Mouse (Mus musculus) testis, postnatal 14 days (tissue): ENCODE data around the gene Os9.
A peak's percentile ranks its signal among the peaks of the same experiment; 100 is the strongest.
"Not testable (repeated sequence)": the region's sequence is repeated elsewhere in the genome, so short reads cannot be mapped to it uniquely, and the experiment has no call there.

Source experiments
- DNase-seq: peaks from one replicate; pipeline ENCODE4 v3.0.0; 2021; ENCODE audit warnings: low spot score

Gene Os9

GRCm38 (mm10) chr10:127062503-127062902 lies 58.4 kb downstream of the Os9 start:
- DNase-seq = no peak

DNA sequence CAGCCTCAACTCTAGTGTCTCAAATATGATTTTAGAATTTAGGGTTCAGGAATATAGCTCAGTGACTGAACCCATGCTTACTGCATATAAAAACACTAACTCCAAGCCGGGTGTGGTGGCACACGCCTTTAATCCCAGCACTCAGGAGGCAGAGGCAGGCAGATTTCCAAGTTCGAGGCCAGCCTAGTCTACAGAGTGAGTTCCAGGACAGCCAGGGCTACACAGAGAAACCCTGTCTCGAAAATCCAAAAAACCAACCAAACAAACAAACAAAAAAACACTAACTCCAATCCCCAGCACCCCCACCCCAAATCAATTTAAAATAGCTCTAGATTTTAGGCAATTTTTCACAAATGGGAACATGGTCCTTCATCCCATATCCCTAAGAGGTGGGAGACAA lies 58.8 kb downstream of the Os9 start:
- DNase-seq = not testable (repeated sequence)

DNA sequence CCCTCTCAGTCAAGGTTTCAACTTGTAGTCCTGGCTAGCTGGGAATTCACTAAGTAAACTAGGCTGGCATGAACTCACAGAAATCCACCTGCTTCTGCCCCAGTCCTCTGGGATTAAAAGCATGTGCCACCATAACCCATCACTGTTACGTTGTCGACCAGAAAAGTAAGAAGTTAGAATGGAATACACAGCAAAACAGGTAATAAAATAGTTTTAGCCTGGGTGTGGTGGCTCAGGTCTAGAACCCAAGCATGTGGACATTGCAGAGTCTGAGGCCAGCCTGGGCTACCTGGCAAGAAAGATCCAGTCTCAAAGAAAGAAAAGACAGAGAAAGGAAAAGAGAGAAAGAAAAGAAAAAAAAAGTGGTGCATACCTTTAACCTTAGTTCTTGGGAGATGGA lies 59.4 kb downstream of the Os9 start:
- no peak for DNase-seq

- DNase-seq = no peak
These were observed 59.8 kb downstream of the Os9 start for GRCm38 (mm10) chr10:127061085-127061484.

GRCm38 (mm10) chr10:127059968-127060916 lies 60.7 kb downstream of the Os9 start, which contains the start of gene March9:
March9 (minus strand) TSS chr10:127060184.
- DNase-seq = peak; percentile 81

DNA sequence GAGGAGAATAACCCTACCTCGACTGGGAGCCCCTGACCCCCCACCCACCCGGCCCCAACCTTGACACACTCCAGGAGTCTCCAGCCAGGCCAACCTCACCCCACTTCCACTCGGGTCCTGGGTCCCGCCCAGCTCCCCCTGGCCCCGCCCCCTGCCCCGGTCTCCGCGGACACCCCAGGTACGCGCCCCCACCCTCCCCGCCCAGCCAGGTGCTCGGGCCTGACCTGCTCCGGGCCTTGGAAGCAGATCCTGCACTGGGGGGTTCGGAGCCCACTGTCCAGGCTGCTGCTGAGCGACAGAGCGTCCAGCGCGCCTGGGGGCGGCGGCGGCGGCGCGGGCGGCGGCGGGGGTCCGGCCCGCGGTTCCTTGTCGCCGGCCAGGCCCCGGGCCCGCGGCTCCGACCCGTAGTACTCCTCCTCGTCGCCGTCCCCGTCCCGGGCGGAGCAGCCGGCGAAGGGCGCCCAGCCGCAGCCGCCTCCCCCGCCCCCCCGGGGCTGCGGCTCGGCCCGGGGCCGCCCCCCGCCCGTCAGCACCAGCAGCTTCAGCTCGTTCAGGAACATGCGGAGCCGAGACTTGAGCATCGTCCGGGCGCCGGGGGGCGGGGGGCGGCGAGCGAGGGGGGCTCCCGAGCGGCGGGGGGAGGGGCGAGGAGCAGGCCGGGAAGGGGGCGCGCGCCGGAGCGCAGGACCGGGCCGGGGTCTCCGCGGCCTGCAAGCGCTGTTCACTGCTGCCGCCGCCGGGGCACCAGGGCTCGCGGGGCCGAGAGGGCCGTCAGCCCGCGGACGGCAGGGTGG lies 61.6 kb downstream of the Os9 start:
- DNase-seq = no peak

GRCm38 (mm10) chr10:127058708-127059107 lies 62.2 kb downstream of the Os9 start:
- DNase-seq = no peak

DNA sequence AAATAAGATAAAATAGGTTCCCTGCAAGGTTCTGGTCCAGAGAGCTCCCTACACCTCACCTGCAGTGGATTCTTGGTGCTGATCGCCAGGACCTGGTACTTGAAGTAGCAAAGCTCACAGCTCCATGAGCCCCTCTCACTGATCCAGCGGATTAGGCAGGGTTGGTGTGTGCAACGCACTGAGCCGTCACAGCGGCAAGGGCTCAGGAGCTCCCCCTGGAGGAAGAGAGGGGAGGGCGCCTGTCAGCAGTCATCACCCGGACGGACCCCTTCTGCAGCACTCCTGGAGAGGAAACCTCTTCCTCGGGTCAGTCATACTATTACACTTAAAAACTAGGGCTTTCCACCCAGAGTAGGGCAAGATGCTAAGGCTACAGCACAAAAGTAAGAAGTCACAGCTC lies 62.8 kb downstream of the Os9 start:
- DNase-seq = peak; percentile 68

- DNase-seq = no peak
These were observed 64.4 kb downstream of the Os9 start for GRCm38 (mm10) chr10:127056490-127056889.

DNA sequence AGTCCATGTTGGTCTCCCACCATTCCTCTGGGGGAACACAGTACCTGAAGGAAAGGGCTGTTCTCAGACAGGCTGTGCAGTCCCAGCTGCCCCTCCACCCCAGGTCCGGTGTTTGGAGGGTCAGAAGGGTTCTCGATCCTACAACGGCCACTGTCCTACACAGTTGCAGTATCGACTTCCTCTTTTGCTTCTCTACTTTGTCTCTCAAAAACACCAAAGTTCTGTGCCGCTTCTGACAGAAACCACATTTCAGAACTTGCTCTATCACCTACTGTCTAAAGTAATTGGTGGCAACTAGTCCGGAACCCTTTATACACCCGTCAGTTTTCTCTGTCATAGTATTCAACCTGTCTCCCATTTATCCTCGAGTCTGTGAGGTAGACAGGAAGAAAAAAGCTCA lies 65.5 kb downstream of the Os9 start:
- no peak for DNase-seq

DNA sequence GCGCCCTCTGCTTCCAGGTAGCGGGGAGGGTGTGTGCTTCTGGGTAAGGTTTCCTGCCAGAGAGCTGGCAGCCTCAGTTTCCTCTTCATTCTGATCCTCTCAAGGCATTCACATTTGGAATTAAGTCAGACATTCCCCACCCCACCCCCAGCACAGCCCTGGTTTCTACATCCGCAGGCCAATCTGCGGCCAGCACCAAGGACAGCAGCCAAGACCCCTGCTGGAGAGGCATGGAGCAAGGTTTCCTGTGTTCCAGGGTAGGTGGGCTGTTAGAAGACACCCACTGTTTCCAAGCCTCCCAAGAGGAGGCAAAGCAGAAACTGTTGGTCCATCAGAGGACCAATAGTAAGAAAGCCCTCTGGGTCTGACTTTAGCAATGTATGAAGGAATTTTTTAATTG lies 66.3 kb downstream of the Os9 start:
- no peak for DNase-seq

DNA sequence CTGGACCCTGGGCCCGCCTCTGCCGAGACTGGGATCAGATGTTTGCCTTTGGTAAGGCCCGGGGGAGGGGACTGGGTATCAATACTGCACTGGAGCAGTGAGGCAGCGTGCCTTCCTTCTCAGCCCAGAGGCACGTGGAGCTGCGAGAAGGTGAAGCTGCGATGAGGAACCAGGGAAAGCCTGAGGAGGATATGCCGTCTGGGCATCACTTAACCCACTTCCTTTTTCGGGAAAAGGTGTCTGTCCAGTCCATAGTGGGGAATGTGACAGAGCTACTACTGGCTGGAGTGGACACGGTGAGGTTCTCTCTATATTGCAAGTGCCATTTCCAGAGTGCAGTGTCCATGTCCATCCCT lies 70.8 kb downstream of the Os9 start:
- DNase-seq = no peak

- no peak for DNase-seq
These were observed 71.4 kb downstream of the Os9 start for GRCm38 (mm10) chr10:127049395-127050118.

DNA sequence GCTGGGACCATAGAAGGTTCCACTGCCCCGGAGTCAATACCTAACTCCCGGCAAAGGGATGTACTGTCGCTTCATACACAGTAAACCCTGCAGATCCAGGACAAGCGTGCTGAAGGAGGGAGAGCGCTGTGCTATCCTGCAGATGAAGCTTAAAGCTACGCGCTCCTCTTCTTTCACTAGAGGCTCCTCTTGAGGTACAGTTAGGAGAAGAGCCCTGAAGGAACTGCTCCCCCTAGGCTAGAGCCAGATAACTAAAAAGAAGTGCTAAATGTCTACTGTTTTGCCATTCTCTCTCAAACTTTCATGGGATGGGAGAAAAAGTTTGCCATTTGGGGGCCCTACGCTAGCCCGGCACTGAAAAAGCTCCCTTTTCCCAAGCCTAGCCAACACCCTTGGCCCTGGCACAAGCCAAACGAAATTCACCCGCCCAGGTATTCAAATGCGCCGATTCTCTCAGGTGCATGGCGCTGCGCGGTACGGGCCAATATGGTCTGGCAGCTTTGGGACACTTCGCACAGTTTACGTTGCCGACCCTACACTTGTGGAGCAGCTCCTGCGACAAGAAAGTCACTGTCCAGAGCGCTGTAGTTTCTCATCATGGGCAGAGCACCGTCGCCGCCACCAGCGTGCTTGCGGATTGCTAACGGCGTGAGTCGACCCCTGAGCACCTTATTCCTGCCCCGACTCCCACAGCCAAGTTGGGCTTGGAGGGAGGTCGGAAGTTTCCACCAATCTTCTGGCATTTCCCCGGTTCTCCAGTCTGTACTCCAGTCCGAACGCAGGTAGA lies 72.1 kb downstream of the Os9 start:
- DNase-seq = no peak

- DNase-seq = no peak
These were observed 73.0 kb downstream of the Os9 start, which contains the start of gene Cyp27b1 for GRCm38 (mm10) chr10:127047954-127048353. Cyp27b1 (plus strand) TSS chr10:127048250.
